Comparison of ENCODE assay signal across 8 mouse cellular contexts in genomic region chr13:67813710-67814660, GRCm38 (mm10). TPM values are rescaled to one million over a fixed set of nuclear protein-coding genes. Genes with fewer than 3 reads are reported as not detected.
DNase-seq lines count a peak whose midpoint lies in the region; ATAC-seq lines count a peak whose summit lies in the region.

Gene Zfp273 (plus strand): TSS chr13:67813740.

- peaks cover 4% of the 10 kb centered on the region; the same call in 1 of the 2 replicates for H3K79me2 ChIP-seq in macrophage (ENCODE audit: inconsistent target)

- 4% methylated on average over 31 of the region's 31 CpGs for WGBS in hindbrain, embryonic 16.5 days
- 6% methylated on average over 31 of the region's 31 CpGs for WGBS in macrophage (ENCODE audit: missing documents)

- H3K36me3 ChIP-seq in hindbrain, embryonic 16.5 days (ENCODE audit: control insufficient read depth, insufficient read depth, low read length): 0 out of 2 replicates have a peak, but pooled peaks cover 6% of the 10 kb centered on the region
- 0 out of 2 replicates have a peak, but pooled peaks cover 5% of the 10 kb centered on the region for H3K36me3 ChIP-seq in macrophage (ENCODE audit: inconsistent target)

- no peaks in the 10 kb centered on the region; the same call in 1 of the 2 replicates for H3K4me1 ChIP-seq in hindbrain, embryonic 16.5 days (ENCODE audit: control insufficient read depth, insufficient read depth, low read depth, low read length)

- DNase-seq in WW6 (ENCODE audit: low read depth, low spot score): peak; percentile 69
- peak; percentile 70 to 78 for DNase-seq in cerebellum, postnatal 36 days
- peak; percentile 82 for DNase-seq in gastrocnemius, adult 18-20 months (ENCODE audit: low spot score)
- peak; percentile 61 to 75 for DNase-seq in left cerebral cortex, adult 18-20 months (ENCODE audit: low spot score in 2 of 2)
- DNase-seq in right cerebral cortex, adult 18-20 months: peak; percentile 85
- DNase-seq in urinary bladder, postnatal 25 days (ENCODE audit: low spot score): peak; percentile 61

- H3K9me3 ChIP-seq in hindbrain, embryonic 16.5 days (ENCODE audit: control insufficient read depth, low read length): peaks cover 7% of the 10 kb centered on the region

- peak within 1 kb of the TSS; percentile 71 for H3K4me3 ChIP-seq in hindbrain, embryonic 16.5 days (ENCODE audit: low read length)
- H3K4me3 ChIP-seq in macrophage (ENCODE audit: inconsistent target): peak within 1 kb of the TSS; percentile 86

- peak within 1 kb of the TSS; percentile 69 for H3K4me2 ChIP-seq in hindbrain, embryonic 16.5 days (ENCODE audit: low read length)

- H3K9ac ChIP-seq in hindbrain, embryonic 16.5 days (ENCODE audit: low read depth, low read length): peak within 1 kb of the TSS; percentile 81

- H3K27ac ChIP-seq in hindbrain, embryonic 16.5 days (ENCODE audit: low read depth, low read length): peak within 1 kb of the TSS; percentile 86
- H3K27ac ChIP-seq in macrophage: peak within 1 kb of the TSS; percentile 67

- H3K27me3 ChIP-seq in hindbrain, embryonic 16.5 days (replicated peaks; ENCODE audit: control insufficient read depth, insufficient read depth, low read length): no peaks in the 10 kb centered on the region

- ATAC-seq in hindbrain, embryonic 16.5 days: peak; percentile 97

RNA-seq across cellular contexts. Expression of gene Zfp273, which starts in this region (rescaled TPM):
- total RNA-seq in gastrocnemius, adult 18-20 months (2021): 1 to 10 TPM; 1.2 to 1.8 TPM
- 12.1 and 12.6 TPM in 2 replicates for polyA plus RNA-seq in hindbrain, embryonic 16.5 days (2015; fragmentation: Nextera tagmentation; extraction: Ambion mirVana)
- total RNA-seq in left cerebral cortex, adult 18-20 months (2021): 1 to 10 TPM; 4.7 to 6.6 TPM
- 10 to 100 TPM in 7 of 26 experiments, 1 to 10 TPM in 18, under 1 TPM in 1; 0.86 to 18.6 (median 4.6) TPM for total RNA-seq in macrophage (2018; cell fraction: chromatin; rRNA removed)
- 1 to 10 TPM in 19 of 26 experiments, under 1 TPM in 7; 0.09 to 5.4 (median 3.5) TPM for total RNA-seq in macrophage (2018; cell fraction: cytosol; rRNA removed)
- total RNA-seq in macrophage (2018; cell fraction: nucleus; rRNA removed): 10 to 100 TPM in 3 of 26 experiments, 1 to 10 TPM in 16, under 1 TPM in 7; 0.48 to 18.9 (median 2.2) TPM
- 2.5 to 7.5 TPM (median 4.1 TPM) in 3 replicates for polyA plus RNA-seq in macrophage (2018)

Comparison
In these comparisons a context has a peak if more than half of its experiments do, and no peak if none do; other contexts are left out.
1. Peak in every context shown above with its lines: DNase-seq, ATAC-seq, H3K4me3 ChIP-seq and H3K27ac ChIP-seq.